Mouse (Mus musculus): ENCODE measurements around the gene Gm47996. TPM values are rescaled to one million over a fixed set of nuclear protein-coding genes. Genes with fewer than 3 reads are reported as not detected.

The Gm47996 gene
- polyA plus RNA-seq, 1 experiment: 0.61 TPM

DNA sequence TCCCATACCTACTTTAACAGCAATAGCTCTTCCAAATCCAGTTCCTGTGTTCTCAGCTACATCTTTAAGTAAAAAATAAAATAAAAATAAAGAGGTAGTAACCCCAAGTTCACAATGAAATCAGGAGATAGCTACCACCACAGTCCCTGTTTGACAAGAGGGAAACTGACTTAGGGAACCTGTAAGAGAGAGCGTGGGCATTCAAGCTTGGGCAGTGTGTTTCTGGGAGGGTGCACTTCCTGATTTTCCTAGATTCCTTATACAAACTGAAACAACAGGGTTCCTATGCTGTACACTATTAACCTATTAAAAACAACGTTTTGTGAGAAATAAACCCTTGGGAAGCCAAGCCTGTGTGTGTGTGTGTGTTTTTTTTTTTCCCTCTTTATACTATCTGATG is 4.9 kb downstream of the Gm47996 start:
- Histone ChIP-seq H3K36me3 (ENCODE audit: control insufficient read depth, insufficient read depth, low read length) (no peaks in the 10 kb centered on the region), H3K4me1 (ENCODE audit: control insufficient read depth, insufficient read depth, insufficient read length) (peaks cover 2% of the 10 kb centered on the region; the same call in 1 of the 2 replicates)

DNA sequence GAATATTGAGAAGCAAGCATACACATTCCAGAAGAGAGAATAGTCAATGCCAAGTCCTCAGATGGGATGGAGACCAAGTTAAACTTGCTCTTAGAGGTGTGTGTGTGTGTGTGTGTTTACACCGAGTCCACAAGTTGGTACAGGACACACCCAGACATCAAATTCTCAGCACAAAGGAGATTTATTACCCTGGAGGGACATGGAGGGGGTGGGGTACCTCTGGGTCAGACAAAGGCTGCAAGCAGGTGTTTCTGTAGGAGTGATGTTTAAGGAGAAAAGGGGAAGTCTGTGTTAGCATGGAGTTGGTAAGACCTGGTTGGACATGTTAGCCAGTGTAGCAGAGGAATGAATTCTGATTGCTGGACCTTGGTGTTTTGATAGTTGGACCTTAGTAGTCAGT is 6.1 kb downstream of the Gm47996 start:
- no peaks in the 10 kb centered on the region for H3K27me3 ChIP-seq (ENCODE audit: control insufficient read depth, insufficient read depth, low read length)
- 23% methylated on average over 1 of the region's 1 CpGs for WGBS
- TF ChIP-seq POLR2A (IDR thresholded peaks at IDR 0.05; ENCODE audit: low read depth, low read length) (no peak), CTCF (IDR thresholded peaks at IDR 0.05; ENCODE audit: extremely low read depth, insufficient read depth, insufficient read length, insufficient replicate concordance) (no peak)
- no peak for DNase-seq (ENCODE audit: low read depth in 1 of 2, low spot score in 2 of 2)
- H3K4me1 ChIP-seq (ENCODE audit: control insufficient read depth, insufficient read depth, insufficient read length): peaks cover 2% of the 10 kb centered on the region; the same call in 1 of the 2 replicates
- H3K36me3 ChIP-seq (ENCODE audit: control insufficient read depth, insufficient read depth, low read length): no peaks in the 10 kb centered on the region
- no peak overlapping the region for H3K4me3 ChIP-seq (ENCODE audit: extremely low read depth, insufficient read depth, insufficient read length)
- H3K27ac ChIP-seq (ENCODE audit: insufficient read depth, low read length): no peak overlapping the region

More for the DNA sequence above, 4.9 kb downstream of the Gm47996 start:
- TF ChIP-seq CTCF (IDR thresholded peaks at IDR 0.05; ENCODE audit: extremely low read depth, insufficient read depth, insufficient read length, insufficient replicate concordance) (no peak), POLR2A (IDR thresholded peaks at IDR 0.05; ENCODE audit: low read depth, low read length) (no peak)
- WGBS: 63% methylated on average over 2 of the region's 2 CpGs
- H3K27ac ChIP-seq (ENCODE audit: insufficient read depth, low read length): no peak overlapping the region
- H3K27me3 ChIP-seq (ENCODE audit: control insufficient read depth, insufficient read depth, low read length): no peaks in the 10 kb centered on the region
- H3K4me3 ChIP-seq (ENCODE audit: extremely low read depth, insufficient read depth, insufficient read length): no peak overlapping the region
- no peak for DNase-seq (ENCODE audit: low read depth in 1 of 2, low spot score in 2 of 2)

GRCm38 (mm10) chr1:151216417-151216816 is 6.5 kb downstream of the Gm47996 start:
- no peak for DNase-seq (ENCODE audit: low read depth in 1 of 2, low spot score in 2 of 2)
- no peaks in the 10 kb centered on the region for H3K36me3 ChIP-seq (ENCODE audit: control insufficient read depth, insufficient read depth, low read length)
- H3K27ac ChIP-seq (ENCODE audit: insufficient read depth, low read length): no peak overlapping the region
- H3K4me1 ChIP-seq (ENCODE audit: control insufficient read depth, insufficient read depth, insufficient read length): peaks cover 2% of the 10 kb centered on the region; the same call in 1 of the 2 replicates
- H3K4me3 ChIP-seq (ENCODE audit: extremely low read depth, insufficient read depth, insufficient read length): no peak overlapping the region
- 71% methylated on average over 3 of the region's 3 CpGs for WGBS
- H3K27me3 ChIP-seq (ENCODE audit: control insufficient read depth, insufficient read depth, low read length): no peaks in the 10 kb centered on the region
- TF ChIP-seq POLR2A (IDR thresholded peaks at IDR 0.05; ENCODE audit: low read depth, low read length) (no peak), CTCF (IDR thresholded peaks at IDR 0.05; ENCODE audit: extremely low read depth, insufficient read depth, insufficient read length, insufficient replicate concordance) (no peak)

DNA sequence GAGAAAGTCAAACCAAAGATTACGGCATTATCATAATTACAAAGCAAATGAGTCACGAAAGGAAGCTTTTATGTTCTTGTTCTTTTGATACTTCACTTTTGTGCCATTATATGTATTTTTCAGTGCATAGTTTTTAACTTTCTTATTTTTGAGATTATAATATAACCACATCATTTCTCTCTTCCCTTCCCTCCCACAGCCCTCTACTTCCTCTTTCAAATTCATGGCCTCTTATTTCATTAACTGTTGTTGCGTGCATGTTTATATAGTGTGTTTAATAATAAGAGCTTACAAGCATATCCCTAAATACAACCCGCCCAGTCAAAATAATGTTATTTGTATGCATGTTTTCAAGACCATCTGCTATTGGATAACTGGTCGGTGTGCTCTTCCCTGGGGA is 9.1 kb downstream of the Gm47996 start:
- H3K4me1 ChIP-seq (ENCODE audit: control insufficient read depth, insufficient read depth, insufficient read length): peaks cover 2% of the 10 kb centered on the region; the same call in 1 of the 2 replicates
- H3K27me3 ChIP-seq (ENCODE audit: control insufficient read depth, insufficient read depth, low read length): no peaks in the 10 kb centered on the region
- no peak for DNase-seq (ENCODE audit: low read depth in 1 of 2, low spot score in 2 of 2)
- no peak overlapping the region for H3K27ac ChIP-seq (ENCODE audit: insufficient read depth, low read length)
- 78% methylated on average over 5 of the region's 5 CpGs for WGBS
- no peaks in the 10 kb centered on the region for H3K36me3 ChIP-seq (ENCODE audit: control insufficient read depth, insufficient read depth, low read length)
- no peak overlapping the region for H3K4me3 ChIP-seq (ENCODE audit: extremely low read depth, insufficient read depth, insufficient read length)
- no peak for TF ChIP-seq POLR2A (IDR thresholded peaks at IDR 0.05; ENCODE audit: low read depth, low read length)
- TF ChIP-seq CTCF (IDR thresholded peaks at IDR 0.05; ENCODE audit: extremely low read depth, insufficient read depth, insufficient read length, insufficient replicate concordance): no peak

DNA sequence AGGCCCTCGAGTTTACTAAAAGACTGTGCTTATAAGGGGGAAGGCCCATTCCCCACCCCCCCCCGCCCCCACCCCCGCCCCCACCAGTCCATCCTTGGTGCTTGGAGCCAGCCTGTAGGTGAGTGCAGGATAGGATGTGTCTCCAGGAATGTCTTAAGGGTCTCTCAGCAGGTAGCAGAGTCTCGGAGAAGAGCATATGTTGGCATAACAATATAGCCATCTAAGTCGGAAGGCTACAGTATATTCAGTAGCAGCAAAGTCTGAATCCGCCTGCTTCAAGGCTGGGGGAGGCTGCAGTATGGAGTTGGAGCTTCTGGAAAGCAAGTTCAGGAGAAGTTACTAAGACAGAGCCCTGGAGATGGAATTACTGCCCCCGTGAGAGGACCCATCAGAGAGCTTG is 10.2 kb downstream of the Gm47996 start:
- no peak for DNase-seq (ENCODE audit: low read depth in 1 of 2, low spot score in 2 of 2)
- 91% methylated on average over 7 of the region's 7 CpGs for WGBS
- TF ChIP-seq POLR2A (IDR thresholded peaks at IDR 0.05; ENCODE audit: low read depth, low read length) (no peak), CTCF (IDR thresholded peaks at IDR 0.05; ENCODE audit: extremely low read depth, insufficient read depth, insufficient read length, insufficient replicate concordance) (no peak)
- no peaks in the 10 kb centered on the region for H3K27me3 ChIP-seq (ENCODE audit: control insufficient read depth, insufficient read depth, low read length)
- H3K4me1 ChIP-seq (ENCODE audit: control insufficient read depth, insufficient read depth, insufficient read length): peaks cover 2% of the 10 kb centered on the region; the same call in 1 of the 2 replicates
- H3K36me3 ChIP-seq (ENCODE audit: control insufficient read depth, insufficient read depth, low read length): no peaks in the 10 kb centered on the region
- no peak overlapping the region for H3K27ac ChIP-seq (ENCODE audit: insufficient read depth, low read length)
- no peak overlapping the region for H3K4me3 ChIP-seq (ENCODE audit: extremely low read depth, insufficient read depth, insufficient read length)

DNA sequence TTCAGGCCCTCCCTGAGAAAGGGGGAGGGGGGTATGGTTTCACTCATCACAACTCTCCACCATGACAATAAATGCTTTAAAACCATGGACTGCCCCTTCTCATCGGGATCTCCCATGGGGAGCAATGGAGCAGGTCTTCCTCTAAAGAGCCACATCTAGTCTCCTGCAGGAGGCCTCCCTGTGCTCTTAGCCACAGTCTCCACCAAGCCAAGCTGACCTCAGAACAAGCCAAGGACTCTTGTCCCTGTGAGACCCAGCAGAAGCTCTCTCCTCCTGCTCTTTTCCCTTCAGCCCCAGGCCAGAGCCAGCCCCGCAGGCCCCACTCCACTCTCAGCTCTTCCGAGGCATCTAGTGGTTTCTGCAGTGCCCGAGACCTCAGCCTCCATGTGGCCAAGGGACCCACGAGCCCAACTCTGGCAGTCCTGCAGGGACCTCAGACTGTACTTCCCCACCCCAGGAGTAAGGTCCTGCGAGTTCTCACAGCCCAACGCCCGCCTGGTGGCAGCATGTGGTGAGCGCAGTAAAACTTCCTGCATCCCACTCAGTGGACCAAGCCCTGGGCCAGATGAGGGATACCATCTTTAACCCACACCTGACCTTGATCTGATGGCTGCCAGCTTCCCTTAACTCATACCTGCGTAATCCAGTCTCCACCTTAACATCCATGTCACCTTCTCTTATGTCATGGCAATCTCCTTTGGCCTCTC is 12.8 kb downstream of the Gm47996 start:
- 86% methylated on average over 10 of the region's 10 CpGs for WGBS
- Histone ChIP-seq H3K36me3 (ENCODE audit: control insufficient read depth, insufficient read depth, low read length) (no peaks in the 10 kb centered on the region), H3K4me3 (ENCODE audit: extremely low read depth, insufficient read depth, insufficient read length) (no peak overlapping the region), H3K27ac (ENCODE audit: insufficient read depth, low read length) (no peak overlapping the region), H3K4me1 (ENCODE audit: control insufficient read depth, insufficient read depth, insufficient read length) (peaks cover 2% of the 10 kb centered on the region; the same call in 1 of the 2 replicates), H3K27me3 (ENCODE audit: control insufficient read depth, insufficient read depth, low read length) (no peaks in the 10 kb centered on the region)
- no peak for TF ChIP-seq POLR2A (IDR thresholded peaks at IDR 0.05; ENCODE audit: low read depth, low read length)
- no peak for TF ChIP-seq CTCF (IDR thresholded peaks at IDR 0.05; ENCODE audit: extremely low read depth, insufficient read depth, insufficient read length, insufficient replicate concordance)
- no peak for DNase-seq (ENCODE audit: low read depth in 1 of 2, low spot score in 2 of 2)

GRCm38 (mm10) chr1:151223377-151223776 is 13.4 kb downstream of the Gm47996 start:
- no peaks in the 10 kb centered on the region for H3K36me3 ChIP-seq (ENCODE audit: control insufficient read depth, insufficient read depth, low read length)
- no peak overlapping the region for H3K27ac ChIP-seq (ENCODE audit: insufficient read depth, low read length)
- TF ChIP-seq CTCF (IDR thresholded peaks at IDR 0.05; ENCODE audit: extremely low read depth, insufficient read depth, insufficient read length, insufficient replicate concordance) (no peak), POLR2A (IDR thresholded peaks at IDR 0.05; ENCODE audit: low read depth, low read length) (no peak)
- WGBS: 100% methylated on average over 1 of the region's 1 CpGs
- peaks cover 2% of the 10 kb centered on the region; the same call in 1 of the 2 replicates for H3K4me1 ChIP-seq (ENCODE audit: control insufficient read depth, insufficient read depth, insufficient read length)
- H3K27me3 ChIP-seq (ENCODE audit: control insufficient read depth, insufficient read depth, low read length): no peaks in the 10 kb centered on the region
- no peak overlapping the region for H3K4me3 ChIP-seq (ENCODE audit: extremely low read depth, insufficient read depth, insufficient read length)
- no peak for DNase-seq (ENCODE audit: low read depth in 1 of 2, low spot score in 2 of 2)

Data from spleen, adult 2 months (tissue).